Mouse (Mus musculus) embryonic facial prominence, embryonic 15.5 days (tissue): ENCODE measurements around the gene Spns2. TPM values are rescaled to one million over a fixed set of nuclear protein-coding genes. Genes with fewer than 3 reads are reported as not detected.

ENCODE experiments used
- ATAC-seq: fragments of 200-750 bp; cut with Nextera tagmentation; 2 replicates; pipeline ENCODE4 v1.8.0; 2017; ENCODE audit warnings: low read depth, moderate TSS enrichment; ENCODE audit not compliant: insufficient number of reproducible peaks, low FRiP score, low TSS enrichment
- H3K27ac ChIP-seq: fragments of 300-500 bp; sonication (generic); replicated peaks from 2 replicates; pipeline ENCODE4 v1.5.1; 2015; ENCODE audit warnings: mild to moderate bottlenecking, inconsistent platforms
- H3K27me3 ChIP-seq: fragments of 300-500 bp; sonication (generic); 2 replicates; pipeline ENCODE4 v1.6.1; 2015; ENCODE audit warnings: inconsistent platforms
- H3K36me3 ChIP-seq: fragments of 300-500 bp; sonication (generic); 2 replicates; pipeline ENCODE4 v1.6.1; 2015; ENCODE audit warnings: mild to moderate bottlenecking, inconsistent platforms
- H3K4me1 ChIP-seq: fragments of 300-500 bp; sonication (generic); 2 replicates; pipeline ENCODE4 v1.6.1; 2015; ENCODE audit warnings: inconsistent platforms
- H3K4me2 ChIP-seq: fragments of 300-500 bp; sonication (generic); replicated peaks from 2 replicates; pipeline ENCODE4 v1.6.1; 2015; ENCODE audit warnings: mild to moderate bottlenecking, inconsistent platforms
- H3K4me3 ChIP-seq: fragments of 300-500 bp; sonication (generic); replicated peaks from 2 replicates; pipeline ENCODE4 v1.5.1; 2015; ENCODE audit warnings: mild to moderate bottlenecking, inconsistent platforms
- H3K9ac ChIP-seq: fragments of 300-500 bp; sonication (generic); 2 replicates; pipeline ENCODE4 v1.6.1; 2015; ENCODE audit warnings: inconsistent platforms
- H3K9me3 ChIP-seq: fragments of 300-500 bp; sonication (generic); replicated peaks from 2 replicates; pipeline ENCODE4 v1.6.1; 2016; ENCODE audit warnings: inconsistent platforms
- WGBS: fragments of 180-500 bp; shearing (Covaris S2); methylation state at CpG from one replicate; pipeline ENCODE4 v1.1.7; 2015; 5-methylcytosine and 5-hydroxymethylcytosine counted together
- polyA plus RNA-seq: library from polyadenylated mRNA; unstranded; fragments of >200 nt; fragmentation: Nextera tagmentation; extraction: Ambion mirVana; gene quantifications from 2 replicates; pipeline ENCODE4 v1.2.1, GENCODE M21; 2015

Gene Spns2
- polyA plus RNA-seq, 1 experiment from 2014 or later: 12.0 TPM

GRCm38 (mm10) chr11:72419006-72419405, 70.7 kb downstream of the Spns2 start:
- Histone ChIP-seq H3K9me3 (no peaks in the 10 kb centered on the region), H3K4me2 (no peak overlapping the region), H3K9ac (no peak overlapping the region), H3K4me3 (no peak overlapping the region), H3K36me3 (no peaks in the 10 kb centered on the region), H3K27ac (no peak overlapping the region), H3K27me3 (0 out of 2 replicates have a peak, but pooled peaks cover 4% of the 10 kb centered on the region), H3K4me1 (no peaks in the 10 kb centered on the region; the same call in 1 of the 2 replicates)
- 76% methylated on average over 6 of the region's 6 CpGs for WGBS
- no peak for ATAC-seq

- Histone ChIP-seq H3K27ac (no peak overlapping the region), H3K4me3 (no peak overlapping the region)
Measured at GRCm38 (mm10) chr11:72418227-72418626, 71.5 kb downstream of the Spns2 start.

GRCm38 (mm10) chr11:72417376-72417775, 72.3 kb downstream of the Spns2 start:
- H3K4me3 ChIP-seq: no peak overlapping the region
- no peaks in the 10 kb centered on the region for H3K9me3 ChIP-seq
- no peak overlapping the region for H3K27ac ChIP-seq
- 26% methylated on average over 4 of the region's 4 CpGs for WGBS
- H3K9ac ChIP-seq: no peak overlapping the region
- peaks cover 7% of the 10 kb centered on the region; the same call in 1 of the 2 replicates for H3K4me1 ChIP-seq
- H3K27me3 ChIP-seq: 0 out of 2 replicates have a peak, but pooled peaks cover 6% of the 10 kb centered on the region
- no peak overlapping the region for H3K4me2 ChIP-seq
- ATAC-seq: peak; percentile 17; the same call in 1 of the 2 replicates
- H3K36me3 ChIP-seq: no peaks in the 10 kb centered on the region

More at GRCm38 (mm10) chr11:72418227-72418626, 71.5 kb downstream of the Spns2 start:
- Histone ChIP-seq H3K9ac (no peak overlapping the region), H3K9me3 (no peaks in the 10 kb centered on the region), H3K4me1 (no peaks in the 10 kb centered on the region; the same call in 1 of the 2 replicates), H3K36me3 (no peaks in the 10 kb centered on the region), H3K4me2 (no peak overlapping the region), H3K27me3 (0 out of 2 replicates have a peak, but pooled peaks cover 6% of the 10 kb centered on the region)
- ATAC-seq: no peak
- WGBS: 28% methylated on average over 8 of the region's 8 CpGs

DNA sequence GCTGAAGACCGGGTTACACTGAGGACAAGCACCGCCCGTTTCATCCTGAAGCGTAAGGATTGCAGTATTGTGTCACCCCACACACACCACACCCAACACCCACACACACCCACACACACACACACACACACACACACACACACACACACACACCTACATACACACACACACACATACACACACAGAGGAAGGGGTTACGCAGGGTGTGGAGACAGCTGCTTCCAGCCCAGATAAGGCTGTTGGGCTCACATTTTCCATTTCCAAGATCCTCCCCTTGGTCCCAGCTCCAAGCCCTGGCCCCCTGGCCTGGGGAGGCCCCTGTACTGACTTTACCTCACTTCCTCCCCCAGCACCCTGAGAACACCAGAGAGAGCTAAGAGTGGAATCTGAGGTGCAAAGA, 73.0 kb downstream of the Spns2 start:
- H3K27me3 ChIP-seq: 0 out of 2 replicates have a peak, but pooled peaks cover 6% of the 10 kb centered on the region
- no peak overlapping the region for H3K27ac ChIP-seq
- H3K4me2 ChIP-seq: no peak overlapping the region
- H3K9me3 ChIP-seq: no peaks in the 10 kb centered on the region
- no peaks in the 10 kb centered on the region for H3K36me3 ChIP-seq
- ATAC-seq: no peak
- 86% methylated on average over 5 of the region's 5 CpGs for WGBS
- H3K9ac ChIP-seq: no peak overlapping the region
- H3K4me3 ChIP-seq: no peak overlapping the region
- peaks cover 10% of the 10 kb centered on the region; the same call in 1 of the 2 replicates for H3K4me1 ChIP-seq

DNA sequence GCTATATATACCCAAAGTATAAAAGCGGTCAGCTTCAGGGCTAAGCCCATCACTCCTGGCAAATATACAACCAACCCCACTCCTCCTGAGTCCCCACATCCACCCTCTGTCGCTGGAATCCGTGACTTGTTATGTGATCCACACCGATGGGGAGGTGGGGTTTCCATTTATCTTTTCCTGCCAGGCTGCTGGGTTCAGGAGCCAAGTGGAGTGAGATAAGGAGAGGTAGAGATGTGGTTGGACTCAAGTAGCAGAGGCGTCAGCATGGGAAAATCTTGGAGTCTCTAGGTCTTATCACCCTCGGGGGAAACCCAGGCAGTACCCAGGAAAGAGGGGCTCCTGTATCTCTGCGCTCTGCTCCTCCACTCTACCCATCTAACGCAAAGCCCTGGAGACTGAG, 74.5 kb downstream of the Spns2 start:
- WGBS: 66% methylated on average over 8 of the region's 8 CpGs
- ATAC-seq: no peak
- no peak overlapping the region for H3K4me2 ChIP-seq

DNA sequence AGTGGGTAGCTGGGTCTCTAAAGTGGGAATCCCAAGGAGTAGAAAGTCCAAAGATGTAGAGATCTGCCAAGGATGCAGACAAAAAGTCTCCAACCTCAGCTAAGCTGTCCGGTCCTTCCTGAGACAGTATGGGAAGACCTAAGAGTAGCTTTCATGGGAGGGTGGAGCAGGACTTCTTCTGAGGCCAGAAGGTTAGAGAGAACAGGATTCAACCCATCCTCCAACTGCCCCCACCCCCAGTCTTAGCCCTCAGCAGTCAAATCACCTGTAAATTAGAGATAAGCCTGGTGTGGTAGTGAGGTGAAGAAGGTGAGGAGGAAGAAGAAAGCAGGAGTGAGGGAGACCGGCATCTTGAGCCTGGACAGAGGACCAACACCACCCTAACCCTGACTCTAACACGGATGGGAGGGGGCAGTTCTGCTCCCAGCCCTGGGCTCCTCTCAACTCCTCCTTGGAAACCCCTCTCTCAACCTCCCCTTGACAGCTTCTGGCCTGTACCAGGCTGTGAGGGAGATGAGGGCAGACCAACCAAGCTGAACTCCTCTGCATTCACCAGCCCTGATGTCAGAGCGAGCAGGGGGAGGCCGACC, 76.0 kb downstream of the Spns2 start:
- Histone ChIP-seq H3K9me3 (no peaks in the 10 kb centered on the region), H3K4me2 (no peak overlapping the region), H3K4me3 (no peak overlapping the region), H3K27me3 (0 out of 2 replicates have a peak, but pooled peaks cover 9% of the 10 kb centered on the region), H3K9ac (no peak overlapping the region), H3K4me1 (peaks cover 34% of the 10 kb centered on the region), H3K36me3 (no peaks in the 10 kb centered on the region), H3K27ac (no peak overlapping the region)
- WGBS: 62% methylated on average over 5 of the region's 5 CpGs
- ATAC-seq: no peak

More for the DNA sequence above, 74.5 kb downstream of the Spns2 start:
- peaks cover 21% of the 10 kb centered on the region for H3K4me1 ChIP-seq
- H3K4me3 ChIP-seq: no peak overlapping the region
- H3K27me3 ChIP-seq: 0 out of 2 replicates have a peak, but pooled peaks cover 9% of the 10 kb centered on the region
- no peaks in the 10 kb centered on the region for H3K36me3 ChIP-seq
- no peak overlapping the region for H3K9ac ChIP-seq
- H3K9me3 ChIP-seq: no peaks in the 10 kb centered on the region
- no peak overlapping the region for H3K27ac ChIP-seq

- Histone ChIP-seq H3K4me1 (peaks cover 35% of the 10 kb centered on the region), H3K9ac (no peak overlapping the region), H3K9me3 (no peaks in the 10 kb centered on the region), H3K4me2 (no peak overlapping the region), H3K27ac (no peak overlapping the region), H3K27me3 (0 out of 2 replicates have a peak, but pooled peaks cover 9% of the 10 kb centered on the region), H3K4me3 (no peak overlapping the region), H3K36me3 (no peaks in the 10 kb centered on the region)
- 54% methylated on average over 7 of the region's 7 CpGs for WGBS
- ATAC-seq: no peak
Measured at GRCm38 (mm10) chr11:72413016-72413415, 76.7 kb downstream of the Spns2 start.

GRCm38 (mm10) chr11:72411945-72412344, 77.8 kb downstream of the Spns2 start:
- H3K9me3 ChIP-seq: no peaks in the 10 kb centered on the region
- WGBS: 36% methylated on average over 9 of the region's 9 CpGs
- 0 out of 2 replicates have a peak, but pooled peaks cover 9% of the 10 kb centered on the region for H3K27me3 ChIP-seq
- H3K4me1 ChIP-seq: peaks cover 37% of the 10 kb centered on the region
- H3K9ac ChIP-seq: no peak overlapping the region
- H3K27ac ChIP-seq: no peak overlapping the region
- no peaks in the 10 kb centered on the region for H3K36me3 ChIP-seq
- peak overlapping the region; percentile 99 for H3K4me2 ChIP-seq
- no peak for ATAC-seq
- H3K4me3 ChIP-seq: peak overlapping the region; percentile 67

GRCm38 (mm10) chr11:72411093-72411921, 78.4 kb downstream of the Spns2 start, which contains the start of gene Smtnl2:
Smtnl2 (minus strand) TSS chr11:72411713.
- peak within 1 kb of the TSS; percentile 67 for H3K4me3 ChIP-seq
- H3K4me2 ChIP-seq: peak within 1 kb of the TSS; percentile 99
- H3K27me3 ChIP-seq: 0 out of 2 replicates have a peak, but pooled peaks cover 9% of the 10 kb centered on the region
- peak; percentile 90 for ATAC-seq
- peak within 1 kb of the TSS; percentile 43 for H3K9ac ChIP-seq
- H3K4me1 ChIP-seq: peaks cover 38% of the 10 kb centered on the region
- under 1% methylated on average over 82 of the region's 86 CpGs for WGBS
- H3K27ac ChIP-seq: peak within 1 kb of the TSS; percentile 48
- H3K36me3 ChIP-seq: no peaks in the 10 kb centered on the region
- no peaks in the 10 kb centered on the region for H3K9me3 ChIP-seq

DNA sequence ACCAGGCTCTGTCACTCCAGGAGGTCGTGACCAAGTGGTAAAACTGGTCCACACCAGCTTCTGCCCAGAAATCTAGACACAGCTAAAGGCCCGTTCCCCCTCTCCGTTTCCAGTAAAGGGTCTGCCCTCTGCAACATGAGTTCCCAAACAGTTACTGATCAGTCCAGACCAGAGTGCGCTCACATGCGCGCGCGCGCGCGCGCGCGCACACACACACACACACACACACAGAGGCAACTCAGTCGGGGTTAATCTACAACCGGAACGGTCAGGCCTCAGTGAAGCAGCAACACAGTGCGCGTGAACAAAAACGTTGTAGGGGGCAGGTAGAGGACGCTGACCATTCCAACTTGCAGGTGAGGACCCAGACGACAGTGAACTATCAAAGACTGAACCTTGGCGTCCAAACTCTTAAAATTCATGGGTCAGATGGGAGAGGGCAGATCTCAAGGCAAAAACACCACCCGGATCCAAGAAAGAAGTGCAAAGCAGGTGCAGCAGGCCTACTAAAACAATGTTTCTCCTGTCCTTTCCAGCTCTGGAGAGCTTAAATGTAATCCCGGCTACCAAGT, 79.1 kb downstream of the Spns2 start:
- Histone ChIP-seq H3K27ac (peak overlapping the region; percentile 48; the same call in 1 of the 2 replicates), H3K9me3 (no peaks in the 10 kb centered on the region), H3K4me2 (peak overlapping the region; percentile 99), H3K4me3 (peak overlapping the region; percentile 67), H3K27me3 (0 out of 2 replicates have a peak, but pooled peaks cover 9% of the 10 kb centered on the region), H3K9ac (peak overlapping the region; percentile 43), H3K4me1 (peaks cover 44% of the 10 kb centered on the region), H3K36me3 (no peaks in the 10 kb centered on the region)
- no peak for ATAC-seq
- 2% methylated on average over 25 of the region's 25 CpGs for WGBS
